Mouse (Mus musculus): ENCODE data around the gene Hagh.

The Hagh gene

GRCm38 (mm10) chr17:24839842-24840241 lies at the start of gene Hagh:
Gene Hagh (plus strand): TSS chr17:24840143.
- no peak for DNase-seq (ENCODE audit: low spot score in 2 of 2)

- DNase-seq (ENCODE audit: low spot score in 2 of 2), result no peak
These were observed 47.8 kb upstream of the Hagh start for GRCm38 (mm10) chr17:24792190-24792589.

DNA sequence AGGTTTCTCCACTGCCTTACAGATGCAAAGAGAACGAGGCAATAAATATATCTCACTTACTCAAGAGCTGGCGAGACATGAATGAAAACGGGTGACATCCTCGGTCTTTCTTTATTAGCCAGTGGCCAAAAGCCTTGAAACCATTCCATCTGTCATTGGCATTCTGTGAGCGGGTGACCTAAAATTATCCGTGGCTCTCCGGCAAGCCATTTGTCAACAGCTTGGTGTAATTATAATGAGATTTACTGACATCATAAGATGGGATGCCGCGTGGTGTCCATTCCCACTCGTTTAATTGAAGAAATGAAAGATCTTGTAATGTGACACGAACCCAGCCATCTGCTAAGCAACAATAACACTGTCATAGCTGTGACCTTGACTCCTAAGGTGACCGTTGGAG lies 45.2 kb upstream of the Hagh start:
- DNase-seq (ENCODE audit: low spot score in 2 of 2), result no peak

GRCm38 (mm10) chr17:24796969-24797368 lies 43.0 kb upstream of the Hagh start:
- no peak for DNase-seq (ENCODE audit: low spot score in 2 of 2)

GRCm38 (mm10) chr17:24798229-24798628 lies 41.7 kb upstream of the Hagh start:
- no peak for DNase-seq (ENCODE audit: low spot score in 2 of 2)

DNA sequence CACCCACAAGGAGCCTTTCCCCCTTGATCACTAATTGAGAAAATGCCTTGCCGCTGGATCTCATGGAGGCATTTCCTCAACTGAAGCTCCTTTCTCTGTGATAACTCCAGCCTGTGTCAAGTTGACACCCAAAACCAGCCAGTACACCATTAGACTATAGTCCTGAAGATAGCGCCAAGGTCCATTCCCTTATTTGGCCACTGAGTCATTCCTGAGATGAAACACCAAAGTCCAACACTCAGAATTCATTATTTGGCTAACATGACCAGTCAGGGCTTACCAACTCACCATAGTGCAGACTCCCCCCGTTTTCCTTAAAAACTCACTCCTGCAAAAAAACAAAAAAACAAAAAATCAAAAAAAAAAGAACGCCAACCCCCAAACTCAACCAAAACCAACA lies 40.5 kb upstream of the Hagh start:
- DNase-seq (ENCODE audit: low spot score in 2 of 2), result no peak

GRCm38 (mm10) chr17:24800524-24800923 lies 39.4 kb upstream of the Hagh start:
- no peak for DNase-seq (ENCODE audit: low spot score in 2 of 2)

GRCm38 (mm10) chr17:24803952-24804951 lies 35.7 kb upstream of the Hagh start, which contains the start of gene Meiob:
Gene Meiob (plus strand): TSS chr17:24804289.
- peak; percentile 59 to 63 for DNase-seq (ENCODE audit: low spot score in 2 of 2)

DNA sequence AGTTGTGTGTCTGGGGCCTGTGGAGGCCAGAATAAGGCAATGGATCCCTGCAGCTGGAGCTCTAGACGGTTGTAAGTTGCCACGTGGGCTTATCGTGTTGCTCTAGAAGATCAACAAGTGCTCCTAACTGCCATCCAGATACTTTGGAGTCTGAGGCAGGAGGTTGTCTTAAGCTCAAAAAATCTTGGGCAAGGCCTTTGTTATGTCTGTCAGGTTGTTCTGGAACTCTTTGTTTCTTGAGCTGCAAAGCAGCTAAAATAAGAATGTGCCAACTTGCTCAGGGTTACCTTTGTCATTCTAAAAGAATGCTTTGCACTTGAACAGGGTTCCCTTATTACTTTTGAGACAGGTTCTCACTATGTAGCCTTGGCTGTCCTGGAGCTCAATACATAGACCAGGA lies 28.7 kb upstream of the Hagh start:
- no peak for DNase-seq (ENCODE audit: low spot score in 2 of 2)

GRCm38 (mm10) chr17:24812215-24812614 lies 27.7 kb upstream of the Hagh start:
- no peak for DNase-seq (ENCODE audit: low spot score in 2 of 2)

GRCm38 (mm10) chr17:24815256-24815655 lies 24.7 kb upstream of the Hagh start:
- DNase-seq (ENCODE audit: low spot score in 2 of 2), result no peak

GRCm38 (mm10) chr17:24817503-24817902 lies 22.4 kb upstream of the Hagh start:
- no peak for DNase-seq (ENCODE audit: low spot score in 2 of 2)

GRCm38 (mm10) chr17:24818172-24818571 lies 21.8 kb upstream of the Hagh start:
- no peak for DNase-seq (ENCODE audit: low spot score in 2 of 2)

- DNase-seq (ENCODE audit: low spot score in 2 of 2), result no peak
These were observed 20.5 kb upstream of the Hagh start for GRCm38 (mm10) chr17:24819469-24819868.

DNA sequence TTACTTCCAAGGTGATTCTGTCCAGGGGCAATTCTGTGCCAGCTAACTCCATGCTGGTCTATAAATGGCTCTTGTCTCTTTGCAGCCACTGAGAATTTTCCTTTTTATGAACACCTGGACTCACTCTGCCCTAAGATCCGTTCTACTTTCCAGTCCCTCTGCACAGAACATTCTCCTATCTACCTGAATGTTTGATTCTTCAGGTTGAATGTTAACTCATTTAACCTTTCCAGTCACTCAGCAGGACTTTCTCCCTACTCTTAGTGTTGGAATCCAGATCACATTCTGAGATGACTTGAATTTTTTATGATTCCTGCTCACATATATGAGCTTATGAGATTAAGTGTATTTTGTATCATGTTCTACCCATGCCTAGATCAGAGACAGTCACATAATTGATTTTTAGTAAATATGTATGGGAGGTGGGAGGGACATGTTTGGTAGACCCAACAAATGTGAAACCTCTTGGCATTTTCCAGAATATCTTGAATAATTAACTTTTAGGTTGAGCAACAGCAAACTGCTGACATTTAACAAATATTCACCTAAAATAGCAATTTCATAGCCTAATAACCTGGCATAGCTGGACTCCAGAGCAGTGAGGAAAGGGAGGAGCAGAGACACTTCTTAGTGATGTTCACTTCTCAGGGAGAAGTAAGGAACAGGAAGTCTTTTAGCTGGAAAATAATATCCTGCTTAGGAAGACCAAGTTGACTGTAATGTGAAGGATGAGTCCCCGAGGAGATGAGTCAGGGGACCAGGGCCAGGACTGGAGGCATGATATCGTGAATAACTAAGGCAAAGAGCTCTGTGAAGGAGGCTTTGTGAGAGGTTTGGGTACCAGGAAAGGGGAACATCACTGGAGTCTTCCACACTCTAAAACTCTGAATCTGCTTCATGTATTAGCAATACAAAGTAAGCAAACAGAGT lies 18.3 kb upstream of the Hagh start:
- no peak for DNase-seq (ENCODE audit: low spot score in 2 of 2)

- DNase-seq (ENCODE audit: low spot score in 2 of 2), result no peak
These were observed 398 bp downstream of the Hagh start for GRCm38 (mm10) chr17:24840341-24840740.

- DNase-seq (ENCODE audit: low spot score in 2 of 2), result no peak
These were observed 1.2 kb downstream of the Hagh start for GRCm38 (mm10) chr17:24841133-24841532.

DNA sequence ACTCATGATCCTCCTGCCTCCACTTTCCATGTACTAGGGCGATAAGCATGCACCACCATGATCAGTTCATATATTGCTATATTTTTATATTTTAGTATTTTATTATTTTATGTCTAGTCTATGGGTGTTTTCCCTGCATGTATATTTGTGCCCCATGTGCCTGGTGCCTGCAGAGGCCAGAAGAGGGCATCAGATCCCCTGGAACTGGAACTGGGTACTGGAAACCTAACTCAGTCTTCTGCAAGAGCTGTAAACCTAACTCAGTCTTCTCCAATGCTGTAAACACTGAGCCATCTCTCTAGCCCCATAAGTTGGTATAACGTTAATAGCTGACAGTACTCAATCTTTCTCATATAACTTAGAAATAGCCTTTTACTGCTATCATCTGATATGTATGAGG lies 2.7 kb downstream of the Hagh start:
- no peak for DNase-seq (ENCODE audit: low spot score in 2 of 2)

DNA sequence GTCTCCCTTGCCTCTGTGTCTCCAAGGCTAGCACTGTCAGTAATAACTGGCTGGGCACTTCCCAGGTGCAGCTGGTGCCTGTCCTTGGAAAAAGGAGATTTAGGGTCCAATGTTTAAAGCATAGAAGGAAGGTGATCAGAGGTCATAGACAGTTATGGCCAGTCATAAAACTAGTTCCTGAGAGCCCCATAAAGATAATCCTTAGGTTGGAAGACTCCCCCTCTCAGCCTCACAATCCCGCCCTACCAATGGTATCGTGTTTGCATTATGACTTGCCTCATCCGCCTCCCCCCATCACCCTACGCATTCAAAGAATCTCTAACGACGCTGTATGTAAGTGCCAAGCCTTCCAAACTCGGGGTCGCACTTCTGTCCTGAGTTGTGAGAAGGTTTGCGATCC lies 4.6 kb downstream of the Hagh start:
- no peak for DNase-seq (ENCODE audit: low spot score in 2 of 2)

- DNase-seq (ENCODE audit: low spot score in 2 of 2), result no peak
These were observed 7.4 kb downstream of the Hagh start for GRCm38 (mm10) chr17:24847386-24847785.

DNA sequence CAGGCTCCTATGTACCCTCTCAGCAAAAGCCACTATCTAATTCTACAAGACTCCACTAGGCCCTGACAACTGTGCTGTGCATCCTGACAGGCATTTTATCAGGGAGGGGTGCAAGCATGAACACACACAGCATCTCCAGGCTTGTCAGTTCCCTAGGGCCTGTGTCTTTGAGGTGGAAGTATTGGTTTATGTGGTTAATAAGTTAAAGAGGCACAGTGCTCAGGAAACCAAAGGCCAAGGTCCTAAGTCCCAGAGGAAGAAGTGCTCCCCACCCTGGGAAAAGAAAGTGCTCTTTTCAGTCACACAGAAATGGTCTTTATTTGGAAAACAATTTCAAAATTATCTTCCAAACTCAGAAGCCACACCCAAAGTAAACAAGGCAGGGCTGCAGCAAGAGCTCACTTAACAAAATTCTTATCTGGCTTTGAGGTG lies 8.7 kb downstream of the Hagh start:
- DNase-seq (ENCODE audit: low spot score in 2 of 2), result no peak

- DNase-seq (ENCODE audit: low spot score in 2 of 2), result no peak
These were observed 9.8 kb downstream of the Hagh start for GRCm38 (mm10) chr17:24849733-24850064.

Measured in spleen, postnatal 14 days (tissue).